Mouse (Mus musculus) right cerebral cortex, postnatal 4 days (tissue): ENCODE measurements around the gene Kcnq2.

Experiments used
- DNase-seq: peaks from one replicate; pipeline ENCODE4 v3.0.0-alpha.2; 2022

The Kcnq2 gene

DNA sequence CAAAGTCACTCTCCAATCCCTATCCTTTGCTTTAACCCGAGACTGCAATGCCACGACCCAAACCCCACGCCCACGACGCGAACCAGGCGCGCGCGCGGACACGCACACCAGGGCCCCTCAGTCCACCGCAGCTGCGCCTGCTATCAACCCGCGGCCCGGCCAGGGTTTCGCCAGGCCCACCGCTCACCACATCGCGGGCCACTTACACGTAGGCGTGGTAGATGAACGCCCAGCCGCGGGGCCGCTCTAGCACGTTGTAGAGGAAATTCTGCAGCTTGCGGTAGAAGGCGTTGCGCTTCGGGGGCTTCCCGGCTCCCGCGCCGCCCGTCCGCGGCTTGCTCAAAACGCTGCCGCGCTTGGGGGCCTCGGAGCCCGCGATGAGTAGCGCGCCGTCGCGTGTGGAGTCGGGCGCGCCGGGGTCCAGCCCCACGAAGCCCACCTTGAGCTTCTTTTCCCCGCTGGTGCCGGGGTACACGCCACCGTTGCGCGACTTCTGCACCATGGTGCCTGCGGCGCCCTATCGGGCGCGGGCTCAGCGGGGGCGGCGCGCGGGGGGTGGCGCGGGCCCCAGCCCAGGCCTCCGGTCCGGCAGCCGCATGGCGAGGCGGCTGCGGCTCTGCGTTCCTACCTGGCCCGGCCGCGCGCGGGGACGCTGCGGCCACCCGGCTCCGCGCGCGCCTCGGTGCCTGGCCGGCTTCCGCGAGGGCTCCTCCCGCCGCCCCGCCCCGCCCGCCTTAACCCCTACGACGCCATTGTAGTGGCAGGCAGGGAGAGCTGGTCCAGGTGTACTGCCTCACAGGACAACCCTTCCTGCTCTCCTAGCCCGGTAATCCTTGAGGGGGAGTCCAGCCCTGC lies at the start of gene Kcnq2:
Gene Kcnq2 (minus strand): TSS at position 710 of the 855 bp plus-strand sequence.
- DNase-seq = peak; percentile 65

DNA sequence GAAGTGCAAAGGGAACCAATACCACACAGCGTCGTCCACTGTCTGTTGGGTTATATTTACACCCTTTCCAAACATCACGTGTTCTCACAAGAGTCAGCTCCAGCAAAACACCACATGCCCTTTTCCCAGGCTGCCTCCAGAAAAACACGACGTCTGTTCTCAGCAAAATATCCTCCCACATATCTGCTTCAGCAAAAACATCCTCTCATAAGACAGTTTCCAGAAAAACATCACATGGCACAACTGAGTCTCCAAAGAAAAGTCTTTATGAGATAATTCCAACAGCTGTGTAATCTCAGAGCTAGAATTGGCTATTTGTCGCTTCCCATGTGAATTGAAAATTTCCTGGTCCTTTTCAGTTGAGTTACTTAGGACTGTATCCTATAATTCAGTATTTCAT lies 45.8 kb upstream of the Kcnq2 start:
- DNase-seq = no peak

DNA sequence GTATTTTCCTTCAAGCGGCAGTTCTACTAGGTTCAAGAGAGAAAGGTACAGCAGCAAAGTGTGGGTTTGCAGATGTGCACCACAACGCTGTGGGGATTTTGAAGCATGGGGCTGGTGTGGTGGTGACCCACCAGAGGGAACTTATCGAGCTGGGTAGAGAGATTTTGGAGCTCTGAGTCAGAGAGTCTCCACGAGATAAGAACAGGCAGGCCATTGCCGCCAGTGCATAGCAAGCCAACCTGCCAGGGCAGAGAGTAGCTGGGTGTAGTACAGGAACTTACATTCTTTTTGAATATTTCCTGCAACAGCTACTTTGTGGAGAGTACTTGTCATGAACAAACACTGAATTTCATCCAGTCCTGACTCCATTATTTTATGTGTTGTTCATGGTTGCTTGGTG lies 43.4 kb upstream of the Kcnq2 start:
- no peak for DNase-seq

DNA sequence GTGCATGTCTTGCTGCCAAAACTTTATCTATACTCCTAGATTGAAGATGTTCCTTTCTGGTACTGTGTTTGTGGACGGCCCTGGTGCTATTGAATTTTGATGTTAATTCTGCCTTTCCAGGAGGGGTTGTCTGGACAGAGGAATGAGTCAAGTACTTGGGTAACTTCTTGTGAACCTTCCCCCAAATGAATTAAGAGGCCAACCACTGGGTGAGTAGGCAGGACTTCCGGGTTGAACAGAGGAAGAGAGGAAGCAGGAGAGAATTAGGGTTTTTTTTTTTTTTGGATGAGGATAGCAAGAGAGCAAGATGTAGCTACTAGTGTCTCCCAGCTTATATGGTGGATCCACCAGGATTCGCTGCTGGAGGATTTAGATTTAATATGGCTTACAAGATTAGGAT lies 42.9 kb upstream of the Kcnq2 start:
- no peak for DNase-seq

DNA sequence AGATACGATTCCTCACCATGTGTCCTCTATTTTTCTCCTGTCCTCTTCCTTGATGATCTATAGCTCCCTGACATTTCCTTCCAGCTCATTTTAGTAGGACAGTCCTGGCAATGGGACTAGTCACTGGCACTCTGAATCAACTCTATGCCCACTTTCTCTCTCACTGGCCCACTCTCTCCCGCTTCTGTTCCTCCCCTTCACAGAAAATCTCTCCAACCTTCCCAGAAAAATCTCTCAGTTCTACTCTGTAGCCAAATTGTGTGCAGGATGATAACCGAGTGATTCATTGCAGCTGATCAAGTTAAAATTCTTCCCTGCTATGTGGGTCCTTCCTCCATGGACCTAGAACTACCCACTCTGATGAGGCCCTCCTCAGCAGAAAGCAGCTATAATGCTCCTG lies 39.5 kb upstream of the Kcnq2 start:
- DNase-seq = no peak

DNA sequence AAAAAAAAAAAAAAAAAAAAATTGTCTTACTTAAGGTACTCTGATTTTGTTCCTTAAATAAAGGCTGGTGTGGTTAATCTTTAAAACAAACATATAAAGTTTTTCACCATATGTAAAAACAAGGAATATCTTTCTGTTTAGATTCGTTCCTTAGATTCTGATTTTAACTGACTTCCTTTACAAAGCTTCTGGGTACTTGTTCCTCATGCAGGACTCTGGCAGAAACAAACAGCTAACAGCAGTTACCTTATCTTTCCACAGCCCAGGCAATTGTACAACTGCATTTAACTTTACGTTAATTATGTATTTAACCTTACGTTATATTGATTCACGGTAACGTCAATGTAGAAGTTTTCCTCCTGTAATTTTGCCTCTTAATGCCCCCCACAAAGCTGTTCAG lies 31.4 kb upstream of the Kcnq2 start:
- no peak for DNase-seq

DNA sequence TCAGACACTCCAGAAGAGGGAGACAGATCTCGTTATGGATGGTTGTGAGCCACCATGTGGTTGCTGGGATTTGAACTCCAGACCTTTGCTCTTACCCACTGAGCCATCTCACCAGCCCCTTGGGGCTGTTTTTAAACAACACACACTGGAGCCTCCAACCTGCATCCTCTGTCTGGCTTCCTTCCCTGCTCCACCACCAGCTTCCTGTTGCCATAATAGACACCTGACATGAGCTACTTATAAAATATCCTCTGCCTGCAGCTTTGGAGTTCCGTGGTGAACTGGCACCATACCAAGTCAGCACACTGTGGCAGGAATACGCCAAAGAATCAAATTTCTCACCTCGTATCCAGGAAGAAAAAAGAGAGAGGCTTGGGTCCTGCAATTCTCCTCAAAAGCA lies 25.7 kb upstream of the Kcnq2 start:
- DNase-seq = no peak

DNA sequence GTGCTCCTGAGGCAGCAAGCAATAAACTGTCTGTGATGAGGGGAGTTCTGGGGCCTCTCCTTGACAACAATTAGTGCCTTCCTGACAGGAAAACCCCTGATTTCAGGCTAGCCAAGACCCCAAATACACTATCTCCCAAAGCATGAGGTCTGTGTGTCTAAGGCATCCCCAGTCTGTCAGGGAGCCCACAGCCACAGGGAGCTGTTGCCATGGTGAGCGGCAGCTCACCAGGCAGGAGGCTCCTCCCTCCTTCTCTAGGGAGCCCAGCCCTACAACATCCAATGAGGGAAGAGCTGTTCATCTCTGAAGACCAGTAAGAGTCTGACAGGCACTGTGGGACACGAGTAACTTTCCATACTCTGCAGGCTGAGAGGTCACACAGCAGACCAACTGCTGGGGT lies 24.7 kb upstream of the Kcnq2 start:
- peak; percentile 59 for DNase-seq

DNA sequence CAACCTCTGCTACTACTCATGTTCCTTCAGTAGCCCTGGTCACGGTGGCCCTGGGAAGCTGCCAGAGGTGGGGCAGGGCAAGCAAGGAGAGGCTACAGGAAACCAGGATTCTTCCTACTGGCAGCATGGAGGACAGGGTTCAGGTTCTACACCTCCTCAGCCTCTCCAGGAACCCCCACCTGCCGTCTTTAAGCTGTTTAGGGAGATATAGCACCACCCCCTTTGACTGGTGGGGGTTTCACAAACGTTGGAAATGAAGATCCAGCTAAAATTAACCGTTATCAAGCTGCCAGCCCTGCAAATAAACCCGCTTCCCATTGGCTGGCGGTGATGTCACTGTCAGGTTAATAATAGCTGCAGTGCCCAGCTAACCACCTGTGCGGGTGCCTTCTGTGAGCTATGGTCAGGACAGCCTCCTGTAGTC lies 24.0 kb upstream of the Kcnq2 start:
- DNase-seq = peak; percentile 63

DNA sequence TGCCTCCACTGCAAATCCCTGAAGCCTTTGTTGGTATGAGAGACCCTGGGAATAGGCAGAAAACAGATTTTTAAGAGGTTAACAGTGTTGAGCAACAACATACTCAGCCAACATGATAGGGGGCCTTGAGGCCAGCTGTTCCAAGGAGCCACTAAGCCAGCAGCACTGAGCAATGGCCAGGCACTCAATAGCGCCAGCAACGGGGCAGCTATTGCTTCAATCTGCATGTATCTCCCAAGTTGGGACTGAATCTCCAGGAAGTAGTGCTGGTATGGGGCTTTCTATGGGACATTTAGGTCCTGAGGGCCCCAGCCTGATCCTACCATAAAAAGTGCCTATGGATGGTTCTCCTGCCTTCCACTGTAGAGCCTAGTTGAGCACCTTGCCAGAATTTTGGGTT lies 23.4 kb upstream of the Kcnq2 start:
- no peak for DNase-seq

DNA sequence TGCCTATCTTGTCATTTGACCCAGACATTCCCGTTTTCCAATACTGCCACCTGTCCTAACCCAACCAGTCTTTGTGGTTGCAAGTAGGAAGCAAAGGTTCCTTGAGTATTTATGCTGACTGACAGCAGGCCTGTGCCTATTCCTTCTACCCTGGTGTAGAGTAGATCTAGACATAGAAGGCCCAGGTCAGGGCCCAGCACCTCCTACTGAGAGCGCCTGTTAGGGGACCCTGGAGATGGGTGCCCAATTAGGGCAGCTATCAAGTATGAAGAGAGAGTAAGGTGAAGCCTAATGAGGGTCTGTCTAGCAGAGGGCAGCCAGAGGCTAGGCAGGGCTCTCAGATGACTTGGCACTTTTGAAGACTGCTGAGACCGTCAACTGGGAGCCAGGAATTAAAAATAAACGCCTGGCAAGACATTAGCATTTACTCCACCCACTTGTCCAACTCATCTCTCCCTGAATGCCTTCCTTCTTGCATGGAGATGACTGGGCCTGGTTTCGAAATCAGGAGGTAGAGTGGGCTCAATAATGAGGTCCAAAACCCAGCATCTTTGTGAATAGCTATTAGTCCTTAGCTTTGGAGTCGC lies 22.7 kb upstream of the Kcnq2 start:
- DNase-seq = no peak

DNA sequence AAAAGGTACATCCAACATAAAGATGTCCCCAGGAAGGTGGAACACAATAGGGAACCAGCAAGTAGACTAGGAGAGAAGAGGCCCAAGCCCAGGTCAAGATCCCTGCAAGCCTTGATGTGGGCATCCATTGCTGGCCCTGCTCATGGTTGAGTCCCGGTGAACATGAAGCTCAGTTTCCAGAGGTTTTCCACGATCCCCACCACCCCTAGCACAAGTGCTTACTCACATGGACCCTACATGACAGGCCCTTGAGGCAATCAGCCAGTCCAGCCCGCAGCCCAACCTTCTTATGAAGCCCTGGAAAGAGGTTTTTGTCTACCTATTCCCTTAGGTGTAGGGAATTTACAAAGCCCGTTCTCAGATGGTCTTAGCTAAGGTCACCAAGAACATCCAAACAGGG lies 22.1 kb upstream of the Kcnq2 start:
- peak; percentile 6 for DNase-seq

DNA sequence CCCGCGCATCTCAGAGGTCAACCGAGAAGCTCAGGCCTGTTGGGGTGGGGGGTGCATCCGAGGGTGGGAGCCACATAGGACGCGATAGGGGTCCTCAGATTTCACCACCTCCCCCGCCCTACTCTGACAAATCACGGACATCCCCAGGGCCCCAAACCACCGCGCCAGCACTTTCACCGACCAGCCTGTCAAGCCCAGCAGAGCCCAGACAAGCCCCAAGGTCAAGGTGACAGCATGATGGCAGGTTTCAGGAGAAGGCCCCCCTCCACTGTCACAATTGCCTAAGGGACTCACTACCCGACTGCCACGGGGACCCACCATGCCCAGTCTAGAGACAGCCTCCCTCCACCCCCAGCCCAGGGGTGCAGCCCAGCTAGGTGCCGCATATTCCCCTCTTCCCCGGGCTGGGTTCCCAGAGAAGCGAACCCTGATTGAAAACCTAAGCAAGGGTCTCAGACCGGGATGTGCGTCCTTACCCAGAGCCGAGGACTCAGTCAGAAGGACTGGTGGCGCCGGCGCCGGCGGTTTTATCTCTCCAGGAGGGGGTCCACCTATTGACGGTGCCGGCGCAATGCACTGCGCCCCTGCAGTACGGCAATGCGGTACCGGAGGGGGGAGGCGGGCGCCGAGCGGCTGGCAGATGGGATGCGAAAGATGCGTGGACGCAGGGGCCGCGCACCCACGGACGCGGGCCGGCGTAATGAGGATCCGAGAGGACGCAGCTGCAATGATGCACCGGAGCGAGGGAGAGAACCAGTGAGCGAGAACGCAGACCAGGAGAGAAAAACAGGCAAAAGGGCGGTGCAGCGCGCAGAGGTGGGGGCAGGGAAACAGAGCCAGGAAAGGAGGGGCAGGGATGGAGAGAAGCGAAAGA lies 21.4 kb upstream of the Kcnq2 start, which contains the start of gene Eef1a2:
Gene Eef1a2 (minus strand): TSS at position 767 of the 874 bp plus-strand sequence.
- peak; percentile 82 for DNase-seq

DNA sequence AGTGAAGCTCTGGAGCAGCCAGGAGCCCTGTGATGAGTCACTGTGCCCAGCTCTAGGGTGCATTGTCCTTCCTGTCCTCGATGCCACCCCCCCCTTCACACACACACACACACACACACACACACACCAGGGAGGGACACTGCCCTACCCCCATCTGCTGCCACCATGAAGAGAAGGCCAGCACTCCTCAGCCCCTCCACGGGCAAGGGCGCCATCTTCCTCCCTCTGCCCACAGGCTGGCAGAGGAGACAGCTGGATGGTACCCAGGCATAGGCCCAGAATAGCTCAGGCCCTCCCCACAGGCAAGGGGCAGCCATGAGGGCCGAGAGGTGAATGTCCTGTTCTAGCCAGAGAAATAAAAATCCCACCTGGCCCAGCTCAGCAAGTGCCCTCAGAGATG lies 20.7 kb upstream of the Kcnq2 start:
- DNase-seq = peak; percentile 25

DNA sequence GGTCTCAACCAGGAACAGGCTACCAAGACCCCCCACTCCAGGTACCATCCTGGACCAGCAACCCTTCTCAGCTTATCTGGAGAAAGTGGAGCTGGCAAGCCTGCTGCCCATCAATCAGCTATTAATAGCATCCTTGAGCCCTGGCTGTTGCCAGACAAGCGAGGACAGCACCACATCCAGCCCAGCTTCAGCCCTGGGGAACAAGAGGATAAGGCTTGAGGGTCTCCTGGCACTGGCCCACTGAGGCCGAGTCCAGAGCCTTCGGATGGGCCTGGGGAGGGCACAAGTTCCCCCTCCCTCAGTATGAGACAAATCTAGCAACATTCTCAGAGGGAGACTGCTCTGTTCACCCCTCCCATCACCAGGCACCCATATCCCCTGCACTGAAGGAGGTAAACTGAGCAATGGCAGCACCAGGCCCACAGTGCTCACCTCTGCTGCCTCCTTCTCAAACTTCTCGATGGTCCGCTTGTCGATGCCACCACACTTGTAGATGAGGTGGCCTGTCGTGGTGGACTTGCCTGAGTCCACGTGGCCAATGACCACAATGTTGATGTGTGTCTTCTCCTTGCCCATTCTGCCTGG lies 19.8 kb upstream of the Kcnq2 start:
- no peak for DNase-seq

DNA sequence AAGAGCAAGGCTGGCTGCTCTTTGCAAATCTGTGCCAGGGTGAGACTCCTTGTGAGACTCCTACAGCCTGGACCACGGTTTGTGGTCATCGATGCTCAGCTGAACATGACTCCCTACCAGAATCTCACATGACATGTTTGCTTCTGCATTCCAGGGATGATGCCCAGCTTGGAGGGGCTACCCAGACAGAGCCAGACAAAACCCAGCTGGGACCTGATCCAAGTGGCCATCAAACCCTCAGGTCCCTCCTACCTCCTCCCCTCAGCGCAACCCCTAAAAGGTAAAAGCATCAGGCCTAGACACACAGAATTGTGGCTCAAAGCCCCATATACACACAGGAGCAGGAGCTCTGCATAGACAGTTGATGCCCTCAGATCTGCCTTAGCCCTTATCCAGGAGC lies 19.3 kb upstream of the Kcnq2 start:
- DNase-seq = no peak

DNA sequence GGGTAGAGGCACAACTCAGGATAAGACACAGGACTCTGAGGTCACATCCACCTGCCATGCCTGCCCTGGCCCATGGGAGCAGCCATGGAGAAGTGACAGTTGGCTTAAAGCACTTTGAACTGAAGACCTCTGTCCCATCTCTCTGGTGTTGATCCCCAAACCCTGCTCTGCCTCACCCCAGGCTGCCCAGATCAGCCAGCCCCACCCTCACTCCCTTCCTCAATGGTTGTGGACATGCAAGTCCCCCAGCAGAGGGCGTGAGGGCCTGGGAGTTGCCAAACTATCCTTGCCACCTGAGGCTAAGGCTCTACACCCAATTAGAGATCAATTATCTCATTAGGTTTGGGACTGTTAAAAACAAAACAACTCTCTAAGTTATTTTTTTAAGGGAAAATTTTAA lies 18.7 kb upstream of the Kcnq2 start:
- DNase-seq = no peak

DNA sequence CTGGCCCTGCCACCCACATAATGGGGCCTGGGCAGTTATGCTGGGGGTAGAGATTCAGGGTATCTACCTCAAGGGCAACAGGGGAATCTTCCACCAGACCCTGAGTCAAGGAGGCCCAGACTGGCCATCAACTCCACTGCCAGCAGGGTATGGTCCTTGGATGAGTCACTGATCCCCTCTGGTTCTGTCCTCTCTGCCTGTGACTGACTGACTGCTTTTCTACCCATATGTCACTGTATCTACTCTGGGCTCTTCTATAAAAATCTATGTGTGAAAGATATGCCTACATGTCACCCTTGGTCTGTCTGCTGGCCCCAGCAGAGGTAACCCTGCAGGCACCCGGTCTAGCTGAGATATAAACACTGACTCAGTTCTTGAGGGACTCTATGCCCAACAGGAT lies 18.0 kb upstream of the Kcnq2 start:
- no peak for DNase-seq

DNA sequence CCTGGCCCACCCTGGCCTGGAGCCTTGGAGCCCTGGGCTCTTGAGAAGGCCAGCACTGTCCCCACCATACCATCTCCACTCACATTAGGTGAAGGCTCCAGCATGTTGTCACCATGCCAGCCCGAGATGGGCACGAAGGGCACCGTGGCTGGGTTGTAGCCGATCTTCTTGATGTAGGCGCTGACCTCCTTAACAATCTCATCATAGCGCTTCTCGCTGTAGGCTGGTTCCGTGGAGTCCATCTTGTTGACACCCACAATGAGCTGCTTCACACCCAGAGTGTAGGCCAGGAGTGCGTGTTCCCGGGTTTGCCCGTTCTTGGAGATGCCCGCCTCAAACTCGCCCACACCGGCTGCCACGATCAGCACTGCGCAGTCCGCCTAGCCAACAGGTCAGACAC lies 17.6 kb upstream of the Kcnq2 start:
- DNase-seq = no peak

DNA sequence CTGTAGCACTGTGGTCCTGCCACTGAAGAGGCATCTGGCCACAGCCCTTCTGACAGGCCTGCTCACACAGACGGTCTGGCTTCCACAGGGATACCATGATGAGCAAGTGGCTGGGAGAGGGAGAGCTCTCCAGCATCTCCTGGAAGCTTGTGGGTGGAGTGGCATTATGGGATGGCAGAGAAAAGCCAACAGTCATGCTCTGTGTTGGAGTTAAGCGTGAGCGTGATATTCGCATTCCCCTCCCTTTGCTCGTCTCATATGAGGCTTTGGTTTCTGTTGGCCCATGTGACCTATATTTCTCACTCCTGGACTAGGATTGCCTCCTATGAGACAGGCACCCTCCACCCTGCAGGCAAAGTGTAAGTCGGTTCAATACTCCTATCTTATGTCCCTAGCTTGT lies 15.2 kb upstream of the Kcnq2 start:
- peak; percentile 3 for DNase-seq

DNA sequence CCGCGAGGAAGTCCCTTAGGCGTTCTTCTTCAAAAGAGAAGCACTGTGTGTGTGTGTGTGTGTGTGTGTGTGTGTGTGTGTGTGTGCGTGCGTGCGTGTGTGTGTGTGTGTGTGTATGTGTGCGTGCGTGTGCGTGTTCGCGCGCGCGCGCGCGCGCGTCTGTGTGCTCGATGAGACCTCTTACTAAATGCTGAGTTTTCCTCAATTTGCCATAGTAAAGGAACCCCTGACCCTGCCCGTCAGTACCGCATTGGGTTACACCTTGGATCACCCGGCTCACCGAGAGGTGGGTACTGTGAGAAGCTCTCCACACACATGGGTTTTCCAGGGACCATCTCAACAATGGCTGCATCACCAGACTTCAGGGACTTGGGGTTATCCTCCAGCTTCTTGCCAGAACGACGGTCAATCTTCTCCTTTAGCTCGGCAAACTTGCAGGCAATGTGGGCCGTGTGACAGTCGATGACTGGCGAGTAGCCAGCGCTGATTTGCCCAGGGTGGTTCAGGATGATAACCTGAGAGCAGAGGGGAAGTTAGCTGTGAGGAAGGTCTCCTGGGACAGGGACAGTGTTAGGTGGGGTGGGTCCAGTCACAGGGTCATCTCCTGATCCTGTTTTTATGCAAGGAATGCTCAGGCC lies 13.3 kb upstream of the Kcnq2 start:
- DNase-seq = no peak

DNA sequence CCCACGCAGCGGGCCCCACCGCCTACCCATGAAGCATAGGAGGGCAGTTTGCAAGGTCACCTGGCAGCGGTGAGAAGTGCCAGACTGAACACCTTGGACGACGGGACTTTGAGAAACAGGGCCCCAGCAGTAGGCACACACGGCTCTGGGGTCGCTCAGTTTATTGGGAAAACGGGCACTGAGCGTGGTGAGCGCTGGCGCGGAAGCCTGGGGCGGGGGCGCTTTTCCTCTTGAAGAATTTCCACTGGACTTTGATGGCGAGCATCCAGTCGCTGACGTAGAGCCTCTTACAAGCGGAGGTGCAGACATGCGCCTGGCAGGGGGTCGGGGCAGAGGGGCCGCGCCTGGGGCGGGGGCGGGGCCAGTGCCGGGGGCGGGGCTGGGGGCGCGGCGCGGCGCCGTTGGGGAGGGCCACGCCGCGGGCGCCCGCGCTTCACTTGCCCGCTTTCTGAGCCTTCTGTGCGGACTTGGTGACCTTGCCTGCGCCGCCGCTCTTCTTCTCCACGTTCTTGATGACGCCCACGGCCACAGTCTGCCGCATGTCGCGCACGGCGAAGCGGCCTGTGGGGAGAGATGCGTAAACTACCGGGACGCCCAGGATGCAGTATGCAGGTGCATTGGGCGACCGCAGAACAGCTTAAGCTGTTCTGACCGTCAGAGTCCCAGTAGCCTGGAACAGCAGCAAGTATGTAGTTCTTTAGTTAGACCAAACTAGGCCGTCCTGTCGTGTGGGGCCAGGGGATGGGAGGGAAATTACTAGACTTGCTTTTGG lies 12.6 kb upstream of the Kcnq2 start:
- DNase-seq = peak; percentile 59
